Mouse (Mus musculus): ENCODE results near the gene Agpat4. TPM values are rescaled to one million over a fixed set of nuclear protein-coding genes. Genes with fewer than 3 reads are reported as not detected.

The Agpat4 gene
- polyA plus RNA-seq, 1 experiment from 2014 or later = 19.6 TPM

DNA sequence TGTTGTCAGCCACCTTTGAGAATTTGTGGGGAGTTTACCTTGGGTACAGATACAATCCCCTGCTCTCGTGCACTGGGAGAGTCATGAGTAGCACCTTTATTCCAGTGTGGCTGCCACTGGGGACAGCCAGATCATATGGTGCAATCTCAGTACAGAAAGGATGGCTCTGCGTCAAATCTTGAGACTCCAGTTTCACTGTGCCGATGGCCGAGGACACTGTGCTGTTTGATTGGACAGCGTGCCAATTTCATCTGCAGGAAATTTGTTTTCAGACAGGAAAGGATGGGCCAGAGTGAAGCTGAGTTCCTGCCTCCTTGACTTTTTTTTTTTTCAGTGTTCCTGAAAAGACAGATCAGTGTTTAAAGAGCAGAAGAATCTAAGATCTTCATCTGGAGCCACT lies 12.7 kb downstream of the Agpat4 start:
- no peak overlapping the region for H3K27ac ChIP-seq (replicated peaks; ENCODE audit: low read depth, low read length)
- 81% methylated on average over 5 of the region's 5 CpGs for WGBS
- ATAC-seq (ENCODE audit: low read depth) (no peak; the same call in 1 of the 2 replicates), DNase-seq (ENCODE audit: low spot score) (no peak)
- H3K27me3 ChIP-seq (replicated peaks; ENCODE audit: control insufficient read depth, insufficient read depth, low read length) = no peaks in the 10 kb centered on the region
- H3K4me1 ChIP-seq (ENCODE audit: control insufficient read depth, insufficient read depth, low read length) = no peaks in the 10 kb centered on the region
- no peak overlapping the region for H3K4me3 ChIP-seq (ENCODE audit: low read depth, low read length)
- no peak overlapping the region for H3K9ac ChIP-seq (ENCODE audit: low read depth, low read length)
- no peak overlapping the region for H3K4me2 ChIP-seq (ENCODE audit: low read depth, low read length)
- H3K36me3 ChIP-seq (ENCODE audit: control insufficient read depth, insufficient read depth, low read length) = peaks cover 9% of the 10 kb centered on the region
- H3K9me3 ChIP-seq (ENCODE audit: control insufficient read depth, low read length) = no peaks in the 10 kb centered on the region

- Histone ChIP-seq H3K27me3 (replicated peaks; ENCODE audit: control insufficient read depth, insufficient read depth, low read length) (no peaks in the 10 kb centered on the region), H3K9ac (ENCODE audit: low read depth, low read length) (no peak overlapping the region), H3K9me3 (ENCODE audit: control insufficient read depth, low read length) (no peaks in the 10 kb centered on the region), H3K4me3 (ENCODE audit: low read depth, low read length) (no peak overlapping the region), H3K4me1 (ENCODE audit: control insufficient read depth, insufficient read depth, low read length) (no peaks in the 10 kb centered on the region), H3K36me3 (ENCODE audit: control insufficient read depth, insufficient read depth, low read length) (peaks cover 9% of the 10 kb centered on the region), H3K27ac (replicated peaks; ENCODE audit: low read depth, low read length) (no peak overlapping the region), H3K4me2 (ENCODE audit: low read depth, low read length) (no peak overlapping the region)
- ATAC-seq (ENCODE audit: low read depth) (no peak), DNase-seq (ENCODE audit: low spot score) (no peak)
- 94% methylated on average over 7 of the region's 7 CpGs for WGBS
Observed at GRCm38 (mm10) chr17:12131581-12131980, 13.1 kb downstream of the Agpat4 start.

DNA sequence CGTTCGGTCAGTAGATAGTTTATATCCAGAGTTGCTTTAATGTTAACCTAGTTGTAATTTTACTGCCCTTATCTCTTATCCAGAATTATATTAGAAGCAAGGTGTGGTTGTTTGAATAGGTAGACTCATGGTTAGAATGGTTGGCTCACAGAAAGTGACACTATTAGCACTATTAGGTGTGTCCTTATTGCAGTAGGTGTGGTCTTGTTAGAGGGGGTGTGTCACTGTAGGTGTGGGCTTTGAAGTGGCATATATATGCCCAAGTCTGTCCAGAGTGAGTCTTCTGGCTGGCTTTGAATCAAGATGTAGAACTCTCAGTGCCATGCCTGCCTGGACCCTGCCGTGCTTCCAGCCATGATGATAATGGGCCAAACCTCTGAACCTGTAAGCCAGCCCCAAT lies 14.4 kb downstream of the Agpat4 start:
- 96% methylated on average over 3 of the region's 3 CpGs for WGBS
- H3K4me3 ChIP-seq (ENCODE audit: low read depth, low read length) = no peak overlapping the region
- no peaks in the 10 kb centered on the region for H3K9me3 ChIP-seq (ENCODE audit: control insufficient read depth, low read length)
- H3K27ac ChIP-seq (replicated peaks; ENCODE audit: low read depth, low read length) = no peak overlapping the region
- ATAC-seq (ENCODE audit: low read depth) = no peak
- no peaks in the 10 kb centered on the region for H3K27me3 ChIP-seq (replicated peaks; ENCODE audit: control insufficient read depth, insufficient read depth, low read length)
- no peak overlapping the region for H3K9ac ChIP-seq (ENCODE audit: low read depth, low read length)
- no peak overlapping the region for H3K4me2 ChIP-seq (ENCODE audit: low read depth, low read length)
- H3K4me1 ChIP-seq (ENCODE audit: control insufficient read depth, insufficient read depth, low read length) = no peaks in the 10 kb centered on the region
- H3K36me3 ChIP-seq (ENCODE audit: control insufficient read depth, insufficient read depth, low read length) = peaks cover 4% of the 10 kb centered on the region; the same call in 1 of the 2 replicates
- no peak for DNase-seq (ENCODE audit: low spot score)

DNA sequence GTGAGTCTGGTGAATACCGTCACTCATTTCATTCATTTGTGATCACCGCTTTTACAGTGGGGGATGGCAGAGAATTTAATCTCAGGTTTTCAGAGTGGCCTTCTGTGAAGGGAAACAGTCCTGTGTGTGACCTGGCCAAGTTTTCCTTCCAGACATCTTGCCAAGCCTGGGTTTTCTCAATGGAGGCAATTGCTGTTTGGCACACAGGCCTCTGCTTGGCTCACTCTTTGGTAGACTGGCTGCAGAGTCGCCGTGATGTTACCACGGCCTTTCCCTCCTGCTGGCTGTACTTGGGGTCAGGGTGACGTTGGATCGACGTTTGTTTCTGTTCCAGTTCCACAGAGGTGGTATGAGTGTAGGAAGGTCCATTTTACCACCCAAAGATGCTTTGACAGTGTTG lies 15.5 kb downstream of the Agpat4 start:
- H3K27me3 ChIP-seq (replicated peaks; ENCODE audit: control insufficient read depth, insufficient read depth, low read length) = no peaks in the 10 kb centered on the region
- no peaks in the 10 kb centered on the region for H3K4me1 ChIP-seq (ENCODE audit: control insufficient read depth, insufficient read depth, low read length)
- no peaks in the 10 kb centered on the region for H3K9me3 ChIP-seq (ENCODE audit: control insufficient read depth, low read length)
- peaks cover 5% of the 10 kb centered on the region; the same call in 1 of the 2 replicates for H3K36me3 ChIP-seq (ENCODE audit: control insufficient read depth, insufficient read depth, low read length)
- no peak overlapping the region for H3K4me3 ChIP-seq (ENCODE audit: low read depth, low read length)
- no peak for DNase-seq (ENCODE audit: low spot score)
- ATAC-seq (ENCODE audit: low read depth) = no peak
- no peak overlapping the region for H3K27ac ChIP-seq (replicated peaks; ENCODE audit: low read depth, low read length)
- 91% methylated on average over 8 of the region's 8 CpGs for WGBS
- H3K9ac ChIP-seq (ENCODE audit: low read depth, low read length) = no peak overlapping the region
- H3K4me2 ChIP-seq (ENCODE audit: low read depth, low read length) = no peak overlapping the region

DNA sequence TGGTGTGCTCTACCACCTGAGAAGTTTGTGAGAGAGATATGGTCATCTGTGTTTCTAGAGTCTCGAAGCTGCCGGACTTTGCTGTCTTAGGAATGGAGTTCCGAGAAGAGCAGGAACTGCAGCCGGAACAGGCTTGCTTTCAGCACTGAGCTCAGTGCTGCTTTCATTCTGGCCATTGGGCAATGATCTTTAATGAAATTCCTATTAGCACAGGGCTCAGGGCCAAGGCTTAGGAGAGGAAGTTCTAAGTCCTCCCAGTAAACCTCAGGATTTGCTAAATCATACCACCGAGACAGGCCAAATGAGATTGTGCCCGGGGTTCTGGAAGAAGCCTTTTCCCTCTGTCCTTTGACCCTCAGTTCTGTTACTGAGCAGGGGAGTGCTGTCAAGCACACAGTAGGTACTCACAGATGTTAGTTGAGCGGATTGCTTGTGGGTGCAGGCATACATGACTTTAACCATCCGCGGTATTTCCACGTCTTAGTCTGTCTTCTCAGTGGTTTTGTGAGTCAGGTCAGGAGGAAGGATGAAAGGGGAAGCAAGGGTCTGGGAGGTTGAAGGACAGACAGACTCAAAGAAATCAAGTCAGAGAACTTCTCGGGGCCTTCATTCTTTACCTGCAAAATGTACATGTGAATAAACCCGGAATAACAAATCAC lies 16.6 kb downstream of the Agpat4 start:
- H3K4me2 ChIP-seq (ENCODE audit: low read depth, low read length) = no peak overlapping the region
- H3K27me3 ChIP-seq (replicated peaks; ENCODE audit: control insufficient read depth, insufficient read depth, low read length) = no peaks in the 10 kb centered on the region
- peaks cover 3% of the 10 kb centered on the region; the same call in 1 of the 2 replicates for H3K36me3 ChIP-seq (ENCODE audit: control insufficient read depth, insufficient read depth, low read length)
- no peaks in the 10 kb centered on the region for H3K9me3 ChIP-seq (ENCODE audit: control insufficient read depth, low read length)
- ATAC-seq (ENCODE audit: low read depth) (no peak), DNase-seq (ENCODE audit: low spot score) (no peak)
- no peak overlapping the region for H3K9ac ChIP-seq (ENCODE audit: low read depth, low read length)
- H3K4me3 ChIP-seq (ENCODE audit: low read depth, low read length) = no peak overlapping the region
- WGBS = 94% methylated on average over 12 of the region's 12 CpGs
- no peaks in the 10 kb centered on the region for H3K4me1 ChIP-seq (ENCODE audit: control insufficient read depth, insufficient read depth, low read length)
- H3K27ac ChIP-seq (replicated peaks; ENCODE audit: low read depth, low read length) = no peak overlapping the region

GRCm38 (mm10) chr17:12138355-12138754 lies 19.9 kb downstream of the Agpat4 start:
- H3K9me3 ChIP-seq (ENCODE audit: control insufficient read depth, low read length) = no peaks in the 10 kb centered on the region
- H3K27ac ChIP-seq (replicated peaks; ENCODE audit: low read depth, low read length) = no peak overlapping the region
- ATAC-seq (ENCODE audit: low read depth) (no peak), DNase-seq (ENCODE audit: low spot score) (no peak)
- H3K4me1 ChIP-seq (ENCODE audit: control insufficient read depth, insufficient read depth, low read length) = no peaks in the 10 kb centered on the region
- H3K27me3 ChIP-seq (replicated peaks; ENCODE audit: control insufficient read depth, insufficient read depth, low read length) = no peaks in the 10 kb centered on the region
- peaks cover 8% of the 10 kb centered on the region for H3K36me3 ChIP-seq (ENCODE audit: control insufficient read depth, insufficient read depth, low read length)
- no peak overlapping the region for H3K4me3 ChIP-seq (ENCODE audit: low read depth, low read length)
- H3K9ac ChIP-seq (ENCODE audit: low read depth, low read length) = no peak overlapping the region
- 93% methylated on average over 6 of the region's 6 CpGs for WGBS
- H3K4me2 ChIP-seq (ENCODE audit: low read depth, low read length) = no peak overlapping the region

GRCm38 (mm10) chr17:12143948-12144364 lies 25.5 kb downstream of the Agpat4 start:
- Histone ChIP-seq H3K9ac (ENCODE audit: low read depth, low read length) (no peak overlapping the region), H3K27me3 (replicated peaks; ENCODE audit: control insufficient read depth, insufficient read depth, low read length) (no peaks in the 10 kb centered on the region), H3K4me3 (ENCODE audit: low read depth, low read length) (no peak overlapping the region), H3K36me3 (ENCODE audit: control insufficient read depth, insufficient read depth, low read length) (peaks cover 5% of the 10 kb centered on the region; the same call in 1 of the 2 replicates), H3K9me3 (ENCODE audit: control insufficient read depth, low read length) (no peaks in the 10 kb centered on the region), H3K4me1 (ENCODE audit: control insufficient read depth, insufficient read depth, low read length) (0 out of 2 replicates have a peak, but pooled peaks cover 5% of the 10 kb centered on the region), H3K4me2 (ENCODE audit: low read depth, low read length) (no peak overlapping the region), H3K27ac (replicated peaks; ENCODE audit: low read depth, low read length) (peak overlapping the region; percentile 2; the same call in 1 of the 2 replicates)
- peak; percentile 52 for DNase-seq (ENCODE audit: low spot score)
- WGBS = 66% methylated on average over 5 of the region's 5 CpGs
- ATAC-seq (ENCODE audit: low read depth) = no peak

DNA sequence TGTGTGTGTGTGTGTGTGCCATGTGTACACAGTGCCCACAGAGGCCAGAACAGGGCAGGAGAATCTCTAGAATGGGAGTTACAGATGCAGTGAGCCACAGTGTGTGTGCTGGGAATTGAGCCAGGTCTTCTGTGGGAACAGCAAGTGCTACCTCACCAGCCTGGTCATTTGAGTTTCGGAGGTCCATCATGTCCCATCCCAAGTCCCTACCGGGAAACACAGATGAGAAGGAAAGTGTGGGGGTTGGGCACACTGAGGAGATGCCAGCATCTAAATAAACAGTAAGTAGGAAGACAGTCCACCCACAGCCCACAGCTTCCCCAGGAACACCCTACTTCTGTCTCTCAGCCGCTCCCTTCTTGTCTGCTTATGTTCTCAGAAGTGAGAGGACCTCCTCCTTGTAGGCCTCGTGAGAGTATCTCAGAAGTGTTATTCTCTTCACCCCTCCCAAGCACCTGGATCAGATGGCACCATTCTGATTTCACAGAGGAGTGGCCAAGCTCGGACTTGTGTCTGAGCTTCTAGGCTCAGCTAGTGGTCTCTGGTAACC lies 27.7 kb downstream of the Agpat4 start:
- 78% methylated on average over 5 of the region's 5 CpGs for WGBS
- Histone ChIP-seq H3K4me3 (ENCODE audit: low read depth, low read length) (no peak overlapping the region), H3K9ac (ENCODE audit: low read depth, low read length) (no peak overlapping the region), H3K4me2 (ENCODE audit: low read depth, low read length) (no peak overlapping the region), H3K27ac (replicated peaks; ENCODE audit: low read depth, low read length) (no peak overlapping the region), H3K27me3 (replicated peaks; ENCODE audit: control insufficient read depth, insufficient read depth, low read length) (no peaks in the 10 kb centered on the region), H3K4me1 (ENCODE audit: control insufficient read depth, insufficient read depth, low read length) (0 out of 2 replicates have a peak, but pooled peaks cover 5% of the 10 kb centered on the region), H3K36me3 (ENCODE audit: control insufficient read depth, insufficient read depth, low read length) (no peaks in the 10 kb centered on the region), H3K9me3 (ENCODE audit: control insufficient read depth, low read length) (no peaks in the 10 kb centered on the region)
- ATAC-seq (ENCODE audit: low read depth) (no peak), DNase-seq (ENCODE audit: low spot score) (no peak)

DNA sequence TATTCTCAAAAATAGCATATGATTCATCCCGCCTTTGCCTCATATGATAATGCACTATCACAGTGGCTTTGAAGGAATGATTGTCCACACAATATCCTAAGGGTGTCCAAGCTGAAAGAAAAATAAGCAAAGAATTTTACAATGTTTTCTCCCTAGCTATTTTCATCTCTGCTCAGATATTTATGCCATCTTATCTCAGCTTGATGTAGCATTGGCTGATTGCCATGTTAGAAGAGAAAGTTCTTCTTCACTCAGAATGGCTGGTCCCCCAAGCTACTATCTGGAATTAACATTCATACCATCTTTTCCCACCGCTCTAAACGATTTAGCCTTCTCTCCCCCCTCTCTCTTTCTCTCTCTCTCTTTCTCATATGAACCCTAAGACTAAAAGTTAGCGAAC lies 29.3 kb downstream of the Agpat4 start:
- no peak overlapping the region for H3K27ac ChIP-seq (replicated peaks; ENCODE audit: low read depth, low read length)
- H3K4me3 ChIP-seq (ENCODE audit: low read depth, low read length) = no peak overlapping the region
- H3K36me3 ChIP-seq (ENCODE audit: control insufficient read depth, insufficient read depth, low read length) = peaks cover 14% of the 10 kb centered on the region; the same call in 1 of the 2 replicates
- H3K4me1 ChIP-seq (ENCODE audit: control insufficient read depth, insufficient read depth, low read length) = 0 out of 2 replicates have a peak, but pooled peaks cover 5% of the 10 kb centered on the region
- no peak for DNase-seq (ENCODE audit: low spot score)
- no peak for ATAC-seq (ENCODE audit: low read depth)
- H3K9me3 ChIP-seq (ENCODE audit: control insufficient read depth, low read length) = no peaks in the 10 kb centered on the region
- no peak overlapping the region for H3K9ac ChIP-seq (ENCODE audit: low read depth, low read length)
- 92% methylated on average over 4 of the region's 4 CpGs for WGBS
- H3K4me2 ChIP-seq (ENCODE audit: low read depth, low read length) = no peak overlapping the region
- no peaks in the 10 kb centered on the region for H3K27me3 ChIP-seq (replicated peaks; ENCODE audit: control insufficient read depth, insufficient read depth, low read length)
